Mouse (Mus musculus) spleen, postnatal 36 days (tissue): Measurements from ENCODE around the gene Foxn2.
"Not testable (repeated sequence)": the region's sequence is repeated elsewhere in the genome, so short reads cannot be mapped to it uniquely, and the experiment has no call there.

ENCODE experiments used
- DNase-seq, 2 experiments: peaks; one replicate each; pipeline ENCODE4 v3.0.0; 2022; ENCODE audit warnings: low spot score in 2 of 2, mixed read lengths in 1 of 2

Foxn2 gene

DNA sequence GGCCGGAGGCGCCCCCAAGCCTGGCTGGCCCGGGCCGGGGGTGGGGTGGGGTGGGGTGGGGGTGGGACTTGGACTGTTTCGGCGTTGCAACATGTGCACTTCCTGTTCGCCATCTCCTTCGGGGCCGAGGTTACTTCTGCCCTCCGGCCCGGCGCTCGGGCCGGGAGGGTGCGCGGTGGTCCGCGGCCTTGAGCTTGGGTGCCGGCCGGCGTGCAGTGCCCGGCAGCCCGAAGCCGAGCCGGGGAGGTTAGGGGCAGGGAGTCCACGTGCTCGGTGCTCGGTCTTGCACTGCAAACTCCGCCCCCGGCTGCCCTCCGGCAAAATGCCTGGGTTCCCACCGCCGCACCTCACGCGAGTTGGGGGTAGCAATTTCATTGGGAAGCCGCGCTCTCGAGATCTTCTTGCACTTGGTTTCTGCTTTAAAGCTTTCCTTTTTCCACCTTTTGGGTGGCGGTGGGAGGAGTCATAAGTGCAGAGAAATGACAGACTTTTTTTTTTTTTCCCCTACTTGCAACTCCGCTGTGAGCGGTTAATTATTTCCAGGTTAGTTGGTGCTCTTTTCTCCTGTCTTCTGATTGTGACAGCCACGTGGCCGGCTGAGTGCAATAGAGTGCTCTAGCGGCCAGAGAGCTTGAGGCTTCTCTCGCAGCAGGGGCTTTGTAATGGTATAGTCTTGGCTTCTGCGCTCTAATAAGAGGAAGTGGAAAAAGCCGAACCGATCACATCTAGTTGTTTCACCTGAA is 1.1 kb downstream of the Foxn2 start:
- peak; percentile 77 to 81 for DNase-seq

DNA sequence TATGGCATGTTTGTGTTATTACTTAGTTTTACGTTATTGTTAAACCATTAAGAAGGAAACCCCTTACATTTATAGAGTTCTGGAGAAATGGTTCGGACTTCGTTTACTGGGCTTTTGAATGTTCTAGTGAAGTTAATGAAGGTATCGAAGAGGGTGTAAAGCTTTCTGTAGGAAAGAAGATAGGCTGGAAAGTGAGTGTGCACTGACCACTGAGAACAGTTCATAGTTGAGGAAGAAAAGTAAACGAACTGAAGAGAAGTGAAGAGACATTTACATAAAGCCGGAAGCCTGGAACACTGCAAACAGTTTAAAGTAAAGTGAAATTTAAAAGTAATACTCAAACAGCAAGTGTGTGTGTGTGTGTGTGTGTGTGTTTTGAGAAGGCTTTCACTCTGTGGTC is 2.1 kb downstream of the Foxn2 start:
- no peak for DNase-seq

DNA sequence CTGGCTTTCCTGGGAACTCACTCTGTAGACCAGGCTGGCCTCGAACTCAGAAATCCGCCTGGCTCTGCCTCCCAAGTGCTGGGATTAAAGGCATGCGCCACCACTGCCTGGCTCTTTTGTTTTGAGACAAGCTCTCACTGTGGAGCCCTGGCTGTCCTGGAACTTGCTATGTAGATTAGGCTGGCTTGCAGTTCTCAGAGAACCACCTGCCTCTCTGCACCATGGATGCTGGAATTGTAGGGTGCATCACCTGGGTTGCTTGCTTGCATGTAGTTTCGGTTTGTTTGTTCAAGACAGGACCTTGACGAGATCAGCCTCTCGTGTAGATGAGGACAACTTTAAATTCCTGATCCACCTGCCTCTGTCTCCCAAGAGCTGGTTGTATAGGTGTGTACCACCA is 2.7 kb downstream of the Foxn2 start:
- no peak for DNase-seq

DNA sequence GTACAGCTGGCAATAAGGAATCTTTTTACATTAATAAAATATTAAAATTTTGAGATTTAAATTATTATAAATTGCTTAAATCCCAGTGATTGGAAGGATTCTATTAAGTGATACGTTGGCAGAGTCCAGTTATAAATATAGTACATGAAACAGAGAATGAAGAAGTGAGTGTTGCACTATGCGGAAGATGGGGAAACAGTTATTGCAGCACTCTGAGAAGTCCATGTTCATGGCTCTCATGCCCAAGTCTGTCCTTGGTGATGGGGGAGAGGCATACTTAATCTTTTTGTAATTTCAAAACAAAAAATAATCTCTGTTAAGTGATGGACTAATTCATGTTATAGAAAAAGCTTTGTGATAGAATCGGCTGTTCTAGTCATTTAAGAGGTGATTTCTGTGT is 17.6 kb downstream of the Foxn2 start:
- DNase-seq = peak in 1 of 2 experiments; percentile 30

DNA sequence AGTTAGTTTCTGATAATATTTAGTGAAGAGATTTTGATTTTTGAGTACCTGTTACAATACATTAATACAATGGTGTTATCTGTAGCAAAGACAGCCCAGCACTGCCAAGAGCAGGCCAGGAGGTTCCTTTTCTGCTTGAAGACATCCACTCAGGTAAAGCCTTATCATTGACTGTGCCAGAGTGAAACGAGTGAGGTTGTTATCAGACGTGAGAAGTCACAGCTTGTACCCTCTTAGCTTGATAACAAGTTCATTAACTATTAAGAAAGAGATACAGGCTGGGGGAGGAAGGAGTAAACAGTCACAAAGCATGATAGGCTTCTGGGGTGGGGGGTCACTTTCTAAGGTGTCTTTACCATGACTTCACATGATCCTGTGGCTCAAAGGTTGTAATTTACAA is 19.0 kb downstream of the Foxn2 start:
- DNase-seq = no peak

DNA sequence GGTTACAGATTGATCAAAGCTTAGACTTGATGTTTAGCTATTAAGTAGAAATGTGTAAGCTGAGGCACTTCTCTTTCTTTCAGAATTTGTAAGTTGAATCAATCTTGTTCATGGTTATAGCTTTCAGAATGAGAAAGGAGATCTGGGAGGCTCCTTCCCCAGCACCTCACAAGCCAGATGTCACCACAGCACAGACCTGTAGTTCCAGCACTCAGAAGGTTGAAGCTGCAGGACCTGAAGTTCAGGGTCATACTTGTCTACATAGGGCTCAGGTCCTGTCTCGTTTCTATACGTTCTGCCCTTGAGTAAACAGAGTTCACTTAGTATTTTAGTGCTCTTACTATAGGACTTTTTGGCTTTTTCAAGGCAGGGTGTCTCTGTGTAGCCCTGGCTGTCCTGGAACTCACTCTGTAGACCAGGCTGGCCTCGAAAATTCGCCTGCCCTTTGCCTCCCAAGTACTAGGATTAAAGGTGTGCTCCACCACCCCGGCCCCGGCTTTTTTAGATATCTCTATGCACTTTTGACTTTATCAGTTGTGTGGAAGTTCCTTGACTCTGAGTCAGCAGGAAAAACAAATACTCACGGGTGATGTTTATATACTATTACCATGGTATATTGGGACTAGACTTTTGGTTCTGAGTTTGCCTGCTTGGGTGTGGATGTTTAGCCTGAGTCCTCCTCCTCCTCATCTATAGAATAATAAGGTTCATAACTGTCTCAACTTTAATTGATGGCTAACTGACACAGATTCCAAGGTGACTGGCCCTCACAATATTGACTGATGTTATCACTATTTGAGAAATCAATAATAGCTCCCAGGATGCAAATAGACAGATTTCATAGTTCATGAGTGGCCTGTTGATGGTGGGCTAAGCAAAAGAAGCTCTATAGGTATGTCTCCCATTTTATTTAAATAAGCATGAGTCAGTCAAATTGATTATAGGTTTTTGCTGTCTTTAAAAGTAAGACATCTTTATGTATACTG is 19.7 kb downstream of the Foxn2 start:
- DNase-seq = no peak

DNA sequence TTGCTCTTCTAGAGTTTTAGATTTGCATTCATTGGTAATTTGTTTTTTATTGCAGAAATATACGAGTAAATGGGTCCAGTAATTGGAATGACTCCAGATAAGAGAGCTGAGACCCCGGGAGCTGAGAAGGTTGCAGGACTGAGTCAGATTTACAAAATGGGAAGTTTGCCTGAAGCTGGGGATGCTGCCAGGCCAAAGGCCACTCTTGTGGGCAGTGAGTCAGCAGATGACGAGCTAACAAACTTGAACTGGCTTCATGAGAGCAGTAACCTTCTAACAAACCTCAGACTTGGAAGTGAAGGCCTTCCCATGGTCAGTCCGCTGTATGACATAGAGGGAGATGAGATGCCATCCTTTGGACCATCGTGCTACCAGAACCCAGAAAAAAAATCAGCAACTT is 22.1 kb downstream of the Foxn2 start:
- peak; percentile 27 to 46 for DNase-seq

DNA sequence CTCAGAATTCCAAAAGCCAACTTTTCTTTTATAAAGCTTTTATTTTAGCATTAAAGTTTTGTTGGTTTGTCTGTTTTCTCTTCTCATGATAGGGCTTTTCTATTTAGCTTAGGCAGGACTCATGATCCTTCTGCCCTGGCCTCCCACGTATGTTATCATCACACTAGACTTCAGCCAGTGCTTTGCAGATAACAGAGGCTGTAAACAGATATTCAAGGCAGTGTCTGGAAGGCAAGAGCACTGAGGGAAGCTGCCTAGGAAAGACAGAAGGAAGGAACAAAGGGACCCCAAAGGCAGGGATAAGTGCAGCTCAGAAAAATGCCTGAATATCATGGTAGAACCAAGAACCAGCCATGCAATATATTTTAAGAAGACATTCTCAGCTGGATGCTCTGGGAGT is 26.1 kb downstream of the Foxn2 start:
- no peak for DNase-seq

DNA sequence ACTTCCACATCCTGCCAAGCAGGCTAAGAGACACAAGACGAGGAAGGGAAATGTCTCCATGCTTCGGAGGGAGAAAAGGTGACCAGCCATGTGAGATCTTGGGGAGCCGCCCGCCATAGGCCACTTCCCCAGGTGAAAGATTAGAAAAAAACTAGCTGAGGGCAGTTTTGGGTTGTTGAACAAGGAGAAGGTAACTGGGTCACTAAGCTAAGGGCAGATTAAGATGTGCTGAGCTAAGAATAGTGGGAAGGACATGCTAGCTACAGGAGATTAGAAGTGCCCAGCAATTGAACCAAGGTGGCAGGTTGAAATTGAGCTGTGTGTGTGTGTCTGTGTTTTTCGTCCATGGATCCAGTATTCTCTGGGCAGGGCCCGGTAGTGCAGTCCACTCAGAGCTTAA is 27.2 kb downstream of the Foxn2 start:
- no peak for DNase-seq

DNA sequence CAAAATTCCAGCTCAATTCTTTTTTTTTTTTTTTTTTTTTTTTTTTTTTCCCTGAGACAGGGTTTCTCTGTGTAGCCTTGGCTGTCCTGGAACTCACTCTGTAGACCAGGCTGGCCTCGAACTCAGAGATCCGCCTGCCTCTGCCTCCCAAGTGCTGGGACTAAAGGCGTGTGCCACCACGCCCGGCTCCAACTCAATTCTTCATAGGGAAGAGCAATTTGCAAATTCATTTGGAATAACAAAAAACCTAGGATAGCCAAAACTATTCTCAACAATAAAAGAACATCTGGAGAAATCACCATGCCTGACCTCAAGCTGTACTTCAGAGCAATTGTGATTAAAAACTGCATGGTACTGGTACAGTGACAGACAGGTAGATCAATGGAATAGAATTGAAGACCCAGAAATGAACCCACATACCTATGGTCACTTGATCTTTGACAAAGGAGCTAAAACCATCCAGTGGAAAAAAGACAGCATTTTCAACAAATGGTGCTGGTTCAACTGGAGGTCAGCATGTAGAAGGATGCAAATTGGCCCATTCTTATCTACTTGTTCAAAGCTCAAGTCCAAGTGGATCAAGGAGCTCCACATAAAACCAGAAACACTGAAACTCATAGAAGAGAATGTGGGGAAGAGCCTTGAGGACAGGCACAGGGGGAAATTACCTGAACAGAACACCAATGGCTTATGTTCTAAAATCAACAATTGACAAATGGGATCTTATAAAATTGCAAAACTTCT is 28.3 kb downstream of the Foxn2 start:
- not testable (repeated sequence) for DNase-seq

DNA sequence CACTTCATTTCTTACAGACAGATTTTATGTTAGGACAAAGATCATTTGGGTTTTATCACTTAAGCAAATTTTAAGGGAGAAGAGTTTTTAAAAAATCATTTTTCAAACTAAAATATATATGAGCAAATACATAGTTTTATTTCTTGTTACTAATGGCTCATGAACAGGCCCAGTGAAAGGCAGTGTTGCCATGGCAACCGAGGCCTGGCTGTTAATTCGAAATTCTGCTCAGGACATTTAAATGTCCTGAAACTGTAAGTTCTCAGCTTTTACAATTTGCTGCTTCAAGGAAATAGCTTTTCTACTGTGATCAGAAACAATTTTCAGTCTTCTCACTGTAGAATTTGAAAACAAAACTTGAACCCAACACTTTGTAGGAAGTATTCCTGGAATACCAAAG is 33.3 kb downstream of the Foxn2 start:
- no peak for DNase-seq

DNA sequence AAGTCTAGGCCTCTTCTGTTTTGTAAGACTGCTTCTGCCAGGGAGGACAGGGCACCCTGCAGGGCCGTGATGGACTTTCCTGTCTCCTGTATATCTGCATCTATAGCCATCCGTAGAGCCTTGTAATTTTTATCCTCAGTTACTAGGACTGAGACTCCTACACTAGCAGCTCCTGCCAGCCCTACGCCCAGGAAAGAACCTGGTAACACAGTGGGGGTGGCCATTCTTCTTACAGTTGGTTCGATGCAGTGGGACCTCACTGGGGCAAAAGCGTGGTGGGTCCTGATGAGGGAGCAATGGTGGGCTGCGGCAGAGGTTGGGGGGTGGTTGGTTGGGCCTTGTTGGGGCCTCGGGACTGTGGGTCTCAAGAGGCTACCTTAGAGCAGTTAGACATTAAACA is 36.7 kb downstream of the Foxn2 start:
- DNase-seq = no peak

DNA sequence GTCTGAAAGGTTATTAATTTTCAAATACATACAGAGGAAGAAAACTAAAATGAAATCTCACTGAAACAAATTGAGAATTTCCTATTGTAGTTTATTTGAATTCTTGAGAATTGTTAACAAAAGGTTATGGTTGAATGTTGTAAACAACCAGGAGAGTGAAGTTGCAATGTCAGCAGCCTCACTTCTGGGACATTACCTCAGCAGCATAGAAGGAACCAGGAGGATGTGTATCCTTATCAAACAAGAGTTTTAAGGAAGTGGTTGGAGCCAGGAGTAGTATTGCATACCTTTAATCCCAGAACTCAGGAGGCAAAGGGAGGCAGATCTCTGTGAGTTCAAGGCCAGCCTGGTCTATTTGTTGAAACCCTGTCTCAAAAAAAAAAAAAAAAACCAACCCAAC is 37.2 kb downstream of the Foxn2 start:
- DNase-seq = no peak

DNA sequence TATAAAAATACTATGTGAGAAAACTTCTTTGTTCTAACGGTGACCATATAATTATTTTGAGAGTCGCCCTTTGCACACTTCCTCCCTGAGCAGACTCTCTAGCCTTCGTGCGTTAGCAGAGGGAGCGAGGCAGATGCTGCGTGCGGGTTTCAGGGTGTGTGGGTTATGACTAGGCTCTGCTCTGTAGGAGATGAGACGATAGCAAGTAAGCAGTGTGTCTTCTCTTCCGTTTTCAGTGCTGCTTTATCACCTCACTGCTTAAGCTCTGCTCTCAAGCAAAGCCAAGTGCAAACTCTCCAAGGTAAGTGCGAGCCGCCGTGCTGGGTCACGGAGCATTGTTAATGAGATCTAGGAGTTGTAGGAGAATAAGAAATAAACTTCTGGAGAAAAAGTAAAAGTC is 38.5 kb downstream of the Foxn2 start:
- DNase-seq = no peak

DNA sequence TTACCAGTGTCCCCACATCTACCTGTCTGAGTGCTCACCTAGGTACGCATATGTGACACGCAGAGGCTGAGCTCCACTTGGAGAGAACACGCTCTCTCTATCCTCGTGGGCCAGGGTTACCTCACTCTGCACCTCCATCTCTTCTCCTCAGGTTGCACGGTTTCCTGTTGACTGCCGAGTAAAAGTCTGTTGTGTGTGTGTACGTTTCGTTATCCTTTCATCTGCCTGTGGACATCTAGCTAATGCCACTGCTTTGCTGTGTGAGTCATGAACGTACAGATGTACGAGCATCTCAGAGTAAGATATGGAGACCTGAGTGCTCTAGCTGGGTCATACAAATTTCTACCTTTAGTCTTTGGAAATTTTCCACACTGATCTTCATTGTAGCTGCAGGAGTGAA is 39.9 kb downstream of the Foxn2 start:
- DNase-seq = no peak

DNA sequence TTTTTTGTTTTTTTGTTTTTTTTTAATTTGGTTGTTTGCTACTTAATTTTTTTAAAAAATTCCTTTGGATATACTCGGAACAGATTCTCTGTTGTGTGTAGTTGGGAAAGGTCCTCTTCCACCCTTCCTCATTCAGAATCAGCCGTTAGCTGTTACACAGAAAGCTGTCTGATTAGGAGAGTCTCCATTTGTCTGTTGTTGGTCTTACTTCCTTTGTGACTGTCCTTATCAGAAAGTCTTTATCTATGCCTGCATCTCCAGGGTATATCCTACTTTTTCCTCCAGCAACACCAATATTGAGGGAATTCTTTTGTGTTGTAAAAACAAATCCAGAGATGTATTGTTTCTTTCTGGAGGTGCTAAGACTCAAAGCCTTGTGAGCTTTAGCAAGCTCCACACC is 40.6 kb downstream of the Foxn2 start:
- no peak for DNase-seq

DNA sequence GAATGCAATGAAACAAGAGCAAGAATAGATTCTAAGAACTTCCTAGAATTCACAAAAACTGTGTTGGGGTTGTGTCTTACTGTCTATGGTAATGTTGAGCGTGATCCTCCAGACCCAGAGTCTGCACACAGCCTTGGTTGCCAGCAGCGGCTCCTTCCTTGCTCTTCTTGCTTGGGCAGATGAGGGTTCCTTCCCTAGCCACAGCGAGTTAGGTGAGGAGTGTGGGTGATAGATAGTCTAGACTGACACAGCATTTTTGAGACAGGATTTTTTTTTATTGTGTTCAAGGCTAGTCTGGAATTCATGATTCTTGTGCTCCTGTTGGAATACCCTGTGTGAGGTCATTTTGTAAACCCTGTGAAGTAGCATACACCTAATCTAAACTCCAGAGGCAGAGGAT is 41.1 kb downstream of the Foxn2 start:
- DNase-seq = no peak

DNA sequence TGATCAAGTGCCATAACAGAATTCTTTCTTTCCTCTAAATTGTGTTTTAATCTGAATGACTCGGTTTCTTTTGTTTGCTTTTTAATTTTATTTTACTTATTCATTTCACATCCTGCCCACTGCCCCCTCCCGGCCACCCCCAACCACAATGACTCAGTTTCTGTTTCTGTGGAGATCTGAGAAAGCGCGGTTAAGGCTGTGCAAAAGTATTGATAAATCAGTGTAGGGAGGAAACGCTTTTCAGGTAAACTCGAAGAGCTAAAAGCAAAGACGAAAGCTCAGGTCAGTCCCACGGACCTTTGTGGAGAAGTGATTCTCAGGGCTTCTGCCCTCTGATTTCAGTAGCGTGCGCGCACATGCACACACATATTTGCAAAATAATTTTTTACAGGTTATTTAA is 44.0 kb downstream of the Foxn2 start:
- DNase-seq = no peak

DNA sequence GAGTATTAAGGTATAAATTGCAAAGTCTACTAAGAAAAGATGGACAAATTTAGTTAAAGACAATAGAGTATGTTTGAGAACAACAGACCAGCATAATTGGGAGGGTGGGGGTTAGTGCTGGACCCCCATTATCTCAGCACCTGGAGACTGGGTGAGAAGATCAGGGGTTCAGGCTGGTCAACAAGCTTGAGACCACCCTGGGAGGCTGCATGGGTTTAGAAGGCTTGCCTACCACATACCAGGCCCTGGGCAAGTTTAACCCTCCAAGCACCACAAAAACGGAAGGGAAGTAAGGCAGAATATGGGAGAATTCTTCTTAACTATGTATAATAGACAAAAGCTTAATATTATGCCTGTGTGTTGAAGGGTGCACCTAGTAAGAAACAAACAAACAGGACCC is 44.4 kb downstream of the Foxn2 start:
- DNase-seq = no peak

DNA sequence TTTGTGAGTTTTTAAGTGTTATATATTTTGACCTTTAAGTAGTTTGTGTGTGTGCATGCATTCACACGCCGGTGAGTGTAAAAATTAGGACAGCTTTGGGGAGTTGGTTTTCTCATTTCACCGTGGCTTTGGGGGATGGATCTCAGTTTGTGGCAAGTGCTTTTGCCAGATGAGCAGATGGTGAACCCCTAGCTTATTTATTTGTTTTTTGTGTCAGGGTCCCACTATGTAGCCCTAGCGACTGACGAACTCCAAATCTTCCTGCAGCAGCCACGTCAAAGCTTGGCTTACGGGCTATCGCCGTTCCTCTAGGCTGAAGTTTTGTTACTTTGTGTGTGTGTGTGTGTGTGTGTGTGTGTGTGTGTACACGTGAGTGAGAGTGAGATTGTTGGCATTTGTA is 50.0 kb downstream of the Foxn2 start:
- DNase-seq = no peak

DNA sequence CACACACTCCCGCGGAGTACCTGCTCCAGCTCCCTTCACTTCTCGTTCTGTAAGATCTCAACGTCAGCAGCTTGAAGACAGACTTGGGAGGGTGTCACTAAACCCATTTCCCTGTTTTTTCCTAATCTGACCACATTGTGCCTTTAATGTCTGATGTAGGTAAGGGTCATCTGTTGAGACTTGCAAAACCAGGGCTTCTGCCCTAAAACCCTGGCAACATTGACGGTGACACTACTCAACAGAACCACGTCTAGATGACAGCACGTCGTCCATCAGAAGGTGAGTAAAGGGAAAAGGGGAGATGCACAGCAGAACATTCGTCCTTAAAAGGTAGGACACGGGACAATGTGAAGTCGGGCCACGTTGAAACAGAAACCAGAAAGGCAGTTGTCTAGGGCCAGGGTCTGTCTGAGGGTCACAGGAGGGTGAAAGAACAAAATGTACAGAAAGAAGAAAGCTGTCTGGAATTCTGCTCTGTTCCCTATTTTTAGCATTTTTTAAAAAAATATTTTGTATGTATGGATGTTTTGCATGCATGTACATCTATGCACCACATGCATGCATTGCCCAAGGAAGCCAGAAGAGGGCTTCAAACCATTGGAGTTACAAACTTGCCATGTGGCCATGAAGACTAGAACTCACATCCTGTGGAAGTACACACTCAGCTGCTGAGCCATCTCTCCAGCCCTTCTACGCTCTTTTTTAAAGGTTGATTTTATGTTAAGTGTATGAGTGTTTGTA is 51.0 kb downstream of the Foxn2 start:
- no peak for DNase-seq

DNA sequence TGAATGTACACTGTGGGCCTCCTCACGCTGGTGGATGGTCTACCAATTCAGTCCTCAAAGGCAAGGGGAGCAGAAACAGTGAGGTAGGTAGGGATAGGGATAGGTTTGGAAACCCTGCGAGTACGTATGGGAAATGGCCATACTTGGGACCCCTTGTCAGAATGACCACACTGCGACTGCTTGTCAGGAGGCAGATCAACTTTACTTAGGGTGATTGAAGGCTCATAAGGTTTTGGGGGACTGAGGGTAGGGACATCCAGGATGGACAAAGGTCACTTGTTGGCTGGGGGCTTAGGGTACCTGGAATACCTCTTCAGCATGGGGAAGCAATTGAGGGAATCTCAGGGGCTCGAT is 51.6 kb downstream of the Foxn2 start:
- DNase-seq = no peak
